Mouse (Mus musculus) kidney, embryonic 16.5 days (tissue): ENCODE measurements around the gene Spry1. TPM values are rescaled to one million over a fixed set of nuclear protein-coding genes. Genes with fewer than 3 reads are reported as not detected.

Source experiments
- ATAC-seq: fragments of 200-750 bp; cut with Nextera tagmentation; 2 replicates; pipeline ENCODE4 v1.8.0; 2017; ENCODE audit warnings: moderate TSS enrichment; ENCODE audit not compliant: low FRiP score, low TSS enrichment
- H3K27ac ChIP-seq: fragments of 300-500 bp; sonication (generic); 2 replicates; pipeline ENCODE4 v1.5.1; 2014; ENCODE audit warnings: low read length
- H3K27me3 ChIP-seq: fragments of 300-500 bp; sonication (generic); 2 replicates; pipeline ENCODE4 v1.6.1; 2014; ENCODE audit warnings: low read length, control low read depth, mixed read lengths; ENCODE audit not compliant: insufficient read depth
- H3K36me3 ChIP-seq: fragments of 300-500 bp; sonication (generic); 2 replicates; pipeline ENCODE4 v1.6.1; 2014; ENCODE audit warnings: low read length, control low read depth, mixed read lengths; ENCODE audit not compliant: insufficient read depth
- H3K4me1 ChIP-seq: fragments of 300-500 bp; sonication (generic); 2 replicates; pipeline ENCODE4 v1.6.1; 2014; ENCODE audit warnings: low read length, control low read depth, mixed read lengths; ENCODE audit not compliant: insufficient read depth
- H3K4me2 ChIP-seq: fragments of 300-500 bp; sonication (generic); replicated peaks from 2 replicates; pipeline ENCODE4 v1.6.1; 2014; ENCODE audit warnings: low read depth, low read length
- H3K4me3 ChIP-seq: fragments of 300-500 bp; sonication (generic); 2 replicates; pipeline ENCODE4 v1.5.1; 2014; ENCODE audit warnings: mild to moderate bottlenecking, low read length
- H3K9ac ChIP-seq: fragments of 300-500 bp; sonication (generic); replicated peaks from 2 replicates; pipeline ENCODE4 v1.6.1; 2014; ENCODE audit warnings: low read length
- H3K9me3 ChIP-seq: fragments of 300-500 bp; sonication (generic); 2 replicates; pipeline ENCODE4 v1.6.1; 2016; ENCODE audit warnings: low read length, control low read depth
- WGBS: fragments of 180-500 bp; shearing (Covaris S2); extraction: QIAGEN DNeasy Blood & Tissue Kit; methylation state at CpG from one replicate; pipeline ENCODE4 v1.1.7; 2014; 5-methylcytosine and 5-hydroxymethylcytosine counted together
- polyA plus RNA-seq: library from polyadenylated mRNA; unstranded; fragments of >200 nt; fragmentation: Nextera tagmentation; extraction: Ambion mirVana; gene quantifications from 2 replicates; pipeline ENCODE4 v1.2.1, GENCODE M21; 2015

Gene Spry1
- polyA plus RNA-seq, 1 experiment from 2014 or later, result 36.2 TPM

GRCm38 (mm10) chr3:37640162-37640721 lies 495 bp downstream of the Spry1 start:
- WGBS, result 0% methylated on average over 52 of the region's 86 CpGs
- Histone ChIP-seq H3K36me3 (peaks cover 20% of the 10 kb centered on the region), H3K9ac (peak overlapping the region; percentile 99), H3K9me3 (no peaks in the 10 kb centered on the region), H3K27ac (peak overlapping the region; percentile 98), H3K4me1 (peaks cover 32% of the 10 kb centered on the region), H3K4me2 (peak overlapping the region; percentile 61), H3K4me3 (peak overlapping the region; percentile 99), H3K27me3 (no peaks in the 10 kb centered on the region)
- peak; percentile 53 for ATAC-seq

GRCm38 (mm10) chr3:37640810-37641209 lies 1.1 kb downstream of the Spry1 start:
- peaks cover 37% of the 10 kb centered on the region for H3K4me1 ChIP-seq
- under 1% methylated on average over 23 of the region's 47 CpGs for WGBS

DNA sequence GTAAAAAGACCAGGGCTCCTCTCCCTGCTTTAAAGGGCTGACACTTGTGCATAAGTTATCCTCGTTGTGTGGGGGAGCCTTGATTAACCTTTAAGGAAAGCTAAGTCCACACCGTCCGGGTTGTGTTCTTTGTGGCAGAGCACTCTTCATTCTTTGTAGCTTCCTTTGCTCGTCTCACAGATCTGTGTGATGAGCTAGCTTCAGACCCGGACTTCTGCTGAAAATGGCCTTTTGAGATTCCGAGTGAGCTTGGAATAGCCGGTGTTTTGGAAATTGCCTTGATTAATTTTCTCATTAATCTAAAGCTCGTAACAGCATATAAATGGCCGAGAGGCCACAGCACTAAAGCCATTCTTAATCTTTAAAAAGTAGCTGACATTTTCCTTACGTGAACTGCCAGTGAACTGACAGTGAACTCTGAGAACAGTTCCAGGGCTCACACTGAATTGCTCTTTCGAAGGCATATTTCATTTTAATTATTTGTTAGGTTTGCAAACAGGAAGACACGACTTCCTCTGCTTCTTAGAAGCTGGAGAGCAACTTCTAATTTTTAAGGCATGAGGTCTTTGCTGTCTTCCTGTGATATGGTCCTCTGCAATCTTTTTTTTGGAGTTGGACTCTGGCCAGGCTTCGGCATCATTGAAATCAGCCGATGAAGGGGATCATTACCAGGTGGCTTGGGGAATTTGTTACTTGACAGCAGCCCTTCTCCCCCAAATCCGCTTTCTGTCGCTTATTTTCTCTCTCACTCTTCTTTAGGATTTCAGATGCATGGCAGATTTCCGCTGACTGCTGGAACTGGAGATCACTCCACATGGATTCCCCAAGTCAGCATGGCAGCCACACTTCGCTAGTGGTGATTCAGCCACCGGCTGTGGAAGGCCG lies 2.3 kb downstream of the Spry1 start:
- peaks cover 30% of the 10 kb centered on the region for H3K36me3 ChIP-seq
- peak overlapping the region; percentile 99 for H3K9ac ChIP-seq
- H3K27ac ChIP-seq, result peak overlapping the region; percentile 98
- H3K9me3 ChIP-seq, result no peaks in the 10 kb centered on the region
- H3K4me2 ChIP-seq, result peak overlapping the region; percentile 61
- peaks cover 42% of the 10 kb centered on the region for H3K4me1 ChIP-seq
- WGBS, result 8% methylated on average over 20 of the region's 20 CpGs
- H3K4me3 ChIP-seq, result peak overlapping the region; percentile 99
- ATAC-seq, result no peak
- H3K27me3 ChIP-seq, result no peaks in the 10 kb centered on the region

More at GRCm38 (mm10) chr3:37640810-37641209, 1.1 kb downstream of the Spry1 start:
- peak; percentile 44 for ATAC-seq
- Histone ChIP-seq H3K36me3 (peaks cover 25% of the 10 kb centered on the region), H3K9ac (peak overlapping the region; percentile 99), H3K9me3 (no peaks in the 10 kb centered on the region), H3K4me2 (peak overlapping the region; percentile 61), H3K27me3 (no peaks in the 10 kb centered on the region), H3K4me3 (peak overlapping the region; percentile 99), H3K27ac (peak overlapping the region; percentile 98)

DNA sequence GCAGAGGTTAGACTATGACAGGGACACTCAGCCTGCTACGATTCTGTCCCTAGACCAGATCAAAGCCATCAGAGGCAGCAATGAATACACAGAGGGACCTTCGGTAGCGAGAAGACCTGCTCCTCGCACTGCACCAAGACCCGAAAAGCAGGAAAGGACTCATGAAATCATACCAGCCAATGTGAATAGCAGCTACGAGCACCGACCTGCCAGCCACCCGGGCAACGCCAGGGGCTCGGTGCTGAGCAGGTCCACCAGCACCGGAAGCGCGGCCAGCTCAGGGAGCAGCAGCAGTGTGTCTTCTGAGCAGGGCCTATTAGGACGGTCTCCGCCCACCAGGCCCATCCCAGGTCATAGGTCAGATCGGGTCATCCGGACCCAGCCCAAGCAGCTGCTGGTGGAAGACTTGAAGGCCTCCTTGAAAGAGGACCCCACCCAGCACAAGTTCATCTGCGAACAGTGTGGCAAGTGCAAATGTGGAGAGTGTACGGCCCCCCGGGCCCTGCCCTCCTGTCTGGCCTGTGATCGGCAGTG lies 3.0 kb downstream of the Spry1 start:
- peak overlapping the region; percentile 98 for H3K27ac ChIP-seq
- H3K9me3 ChIP-seq, result no peaks in the 10 kb centered on the region
- peak overlapping the region; percentile 99 for H3K4me3 ChIP-seq
- peak overlapping the region; percentile 99 for H3K9ac ChIP-seq
- H3K27me3 ChIP-seq, result no peaks in the 10 kb centered on the region
- H3K36me3 ChIP-seq, result peaks cover 30% of the 10 kb centered on the region
- ATAC-seq, result no peak; the same call in 1 of the 2 replicates
- peaks cover 47% of the 10 kb centered on the region for H3K4me1 ChIP-seq
- 39% methylated on average over 21 of the region's 21 CpGs for WGBS
- peak overlapping the region; percentile 61 for H3K4me2 ChIP-seq

GRCm38 (mm10) chr3:37643411-37643810 lies 3.7 kb downstream of the Spry1 start:
- H3K27ac ChIP-seq, result peak overlapping the region; percentile 3; the same call in 1 of the 2 replicates
- H3K36me3 ChIP-seq, result peaks cover 31% of the 10 kb centered on the region
- 60% methylated on average over 13 of the region's 13 CpGs for WGBS
- peak overlapping the region; percentile 61 for H3K4me2 ChIP-seq
- ATAC-seq, result no peak
- H3K4me3 ChIP-seq, result peak overlapping the region; percentile 99
- H3K4me1 ChIP-seq, result peaks cover 49% of the 10 kb centered on the region
- no peaks in the 10 kb centered on the region for H3K9me3 ChIP-seq
- no peaks in the 10 kb centered on the region for H3K27me3 ChIP-seq
- peak overlapping the region; percentile 99 for H3K9ac ChIP-seq

DNA sequence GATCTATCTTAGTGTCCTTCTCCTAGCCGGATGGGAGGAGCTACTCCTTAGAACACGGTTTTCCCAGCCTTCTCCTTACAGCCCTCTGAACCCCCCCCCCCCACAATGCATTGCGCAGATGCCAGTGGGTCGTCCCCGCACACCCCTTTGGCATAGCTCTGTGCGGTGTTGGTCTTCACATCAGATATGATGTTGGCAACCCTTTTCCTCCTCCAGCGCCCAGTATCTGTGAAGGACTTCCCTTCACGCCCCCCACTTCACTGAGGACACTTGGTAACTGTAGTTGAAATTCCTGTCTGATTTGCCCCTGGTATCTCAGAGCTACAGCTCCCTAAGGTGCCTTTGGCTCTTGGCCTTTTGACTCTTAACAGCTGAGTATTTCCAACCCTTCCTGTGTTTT lies 4.2 kb downstream of the Spry1 start:
- WGBS, result 67% methylated on average over 8 of the region's 8 CpGs
- no peak for ATAC-seq
- Histone ChIP-seq H3K9me3 (no peaks in the 10 kb centered on the region), H3K4me1 (peaks cover 51% of the 10 kb centered on the region), H3K4me3 (peak overlapping the region; percentile 99), H3K9ac (peak overlapping the region; percentile 99), H3K27ac (no peak overlapping the region), H3K36me3 (peaks cover 33% of the 10 kb centered on the region), H3K27me3 (no peaks in the 10 kb centered on the region), H3K4me2 (peak overlapping the region; percentile 61)

- ATAC-seq, result no peak
- Histone ChIP-seq H3K4me1 (peaks cover 45% of the 10 kb centered on the region), H3K9ac (no peak overlapping the region; the same call in 1 of the 2 replicates), H3K9me3 (no peaks in the 10 kb centered on the region), H3K36me3 (peaks cover 36% of the 10 kb centered on the region), H3K27me3 (no peaks in the 10 kb centered on the region), H3K27ac (peak overlapping the region; percentile 44; the same call in 1 of the 2 replicates), H3K4me3 (peak overlapping the region; percentile 22), H3K4me2 (peak overlapping the region; percentile 10)
- WGBS, result 53% methylated on average over 6 of the region's 6 CpGs
Measured at GRCm38 (mm10) chr3:37645061-37645460, 5.3 kb downstream of the Spry1 start.

DNA sequence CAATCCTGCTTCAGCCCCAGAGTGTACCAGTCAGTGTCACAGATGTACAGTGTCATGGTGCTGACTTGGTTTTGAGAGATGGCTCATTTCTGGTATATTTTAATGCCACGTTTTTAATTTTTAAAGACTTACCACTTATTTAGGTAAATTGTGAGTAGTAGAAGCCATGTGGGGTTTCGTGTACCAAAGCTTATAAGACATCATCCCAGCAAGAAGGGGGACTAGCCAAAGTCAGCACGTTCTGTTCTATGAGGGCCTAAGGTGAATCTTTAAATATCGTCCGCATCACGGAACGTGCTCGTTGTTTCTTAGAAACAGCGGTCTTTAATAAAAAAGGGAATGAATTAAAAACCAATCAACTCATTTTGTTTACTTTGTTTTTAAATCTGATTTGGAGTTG lies 6.5 kb downstream of the Spry1 start:
- Histone ChIP-seq H3K27ac (no peak overlapping the region), H3K9me3 (no peaks in the 10 kb centered on the region), H3K4me3 (no peak overlapping the region; the same call in 1 of the 2 replicates), H3K9ac (no peak overlapping the region), H3K4me2 (0 out of 2 replicates have a peak overlapping the region, but pooled peaks have one; percentile 10), H3K27me3 (no peaks in the 10 kb centered on the region), H3K36me3 (peaks cover 36% of the 10 kb centered on the region), H3K4me1 (peaks cover 45% of the 10 kb centered on the region)
- 85% methylated on average over 9 of the region's 9 CpGs for WGBS
- ATAC-seq, result no peak

GRCm38 (mm10) chr3:37647225-37647624 lies 7.5 kb downstream of the Spry1 start:
- H3K36me3 ChIP-seq, result peaks cover 36% of the 10 kb centered on the region
- peak overlapping the region; percentile 3 for H3K27ac ChIP-seq

More at GRCm38 (mm10) chr3:37647225-37647624, 7.5 kb downstream of the Spry1 start:
- Histone ChIP-seq H3K4me1 (peaks cover 48% of the 10 kb centered on the region), H3K9ac (no peak overlapping the region), H3K27me3 (no peaks in the 10 kb centered on the region), H3K4me3 (no peak overlapping the region), H3K9me3 (no peaks in the 10 kb centered on the region), H3K4me2 (no peak overlapping the region)
- no peak for ATAC-seq
- WGBS, result 60% methylated on average over 10 of the region's 10 CpGs
